Mouse (Mus musculus) left cerebral cortex, postnatal 25 days (tissue): ENCODE measurements around the gene Tbcd. TPM values are rescaled to one million over a fixed set of nuclear protein-coding genes. Genes with fewer than 3 reads are reported as not detected.
A peak's percentile ranks its signal among the peaks of the same experiment; 100 is the strongest.
"Not testable (repeated sequence)": the region's sequence is repeated elsewhere in the genome, so short reads cannot be mapped to it uniquely, and the experiment has no call there.

Experiments used
- DNase-seq, 2 experiments: peaks; one replicate each; pipeline ENCODE4 v3.0.0; 2022; ENCODE audit warnings: low spot score in 2 of 2, mixed read lengths in 1 of 2
- intact Hi-C: fragments of 180-260 bp; cut with DNase I; formaldehyde crosslinking; loops from one replicate; pipeline ENCODE4 v1.15.1; 2025
- total RNA-seq, 2 experiments: library from RNA; stranded (reverse); gene quantifications; 2 replicates each; pipeline ENCODE4 v1.2.3; 2021

The Tbcd gene
- total RNA-seq, 2 experiments from 2014 or later: 39.0 to 39.8 TPM

DNA sequence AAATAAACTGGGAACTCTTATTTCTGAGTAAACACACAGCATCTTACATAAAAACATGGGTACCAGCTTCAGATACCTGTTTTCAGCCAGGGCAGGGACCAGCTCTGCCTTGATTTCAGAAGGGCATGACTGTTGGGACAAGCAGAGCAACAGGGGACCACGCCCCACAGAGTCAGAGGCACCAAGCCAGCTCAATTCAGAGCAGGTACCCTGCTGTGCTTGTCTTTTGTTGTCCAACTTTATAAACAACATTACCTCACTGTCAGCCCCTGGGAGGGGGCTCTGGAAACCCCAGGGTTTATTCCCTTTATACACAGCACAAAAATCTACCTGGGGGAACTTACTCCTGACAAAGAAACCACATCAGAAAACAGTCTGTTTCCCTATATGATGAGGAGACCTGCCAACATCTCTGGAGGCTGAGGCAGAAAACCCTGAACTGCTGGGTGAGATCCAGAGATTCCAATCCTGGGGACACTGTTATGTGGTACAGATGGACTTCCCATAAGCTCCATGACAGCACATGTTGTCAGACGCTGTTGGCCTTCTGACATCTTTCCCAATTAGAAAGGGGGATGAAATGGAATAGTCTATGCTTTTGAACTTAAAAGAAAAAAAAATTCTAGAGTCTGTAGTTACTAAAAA is 189.9 kb downstream of the Tbcd start:
- no peak for DNase-seq
- intact Hi-C loops: no loop called here

DNA sequence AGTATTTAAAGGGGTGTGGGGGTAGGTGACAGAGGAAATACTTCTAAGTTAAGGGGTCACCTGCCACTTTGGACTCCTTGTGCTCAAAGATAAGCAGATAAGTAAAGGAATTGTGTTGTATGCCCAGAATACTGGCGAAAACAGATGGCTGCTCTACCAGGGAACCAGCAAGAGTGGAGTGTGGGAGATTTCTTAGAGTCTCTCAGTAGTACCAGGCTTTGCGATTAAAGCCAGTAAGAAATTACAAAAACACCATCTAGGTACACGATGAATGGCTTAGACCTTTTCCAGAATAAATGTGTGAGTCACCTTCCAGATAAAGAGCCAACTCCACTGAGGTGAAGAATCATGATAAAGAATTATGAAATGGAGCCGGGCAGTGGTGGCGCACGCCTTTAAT is 193.6 kb downstream of the Tbcd start:
- peak in 1 of 2 experiments; percentile 61 for DNase-seq
- intact Hi-C loops: no loop called here

DNA sequence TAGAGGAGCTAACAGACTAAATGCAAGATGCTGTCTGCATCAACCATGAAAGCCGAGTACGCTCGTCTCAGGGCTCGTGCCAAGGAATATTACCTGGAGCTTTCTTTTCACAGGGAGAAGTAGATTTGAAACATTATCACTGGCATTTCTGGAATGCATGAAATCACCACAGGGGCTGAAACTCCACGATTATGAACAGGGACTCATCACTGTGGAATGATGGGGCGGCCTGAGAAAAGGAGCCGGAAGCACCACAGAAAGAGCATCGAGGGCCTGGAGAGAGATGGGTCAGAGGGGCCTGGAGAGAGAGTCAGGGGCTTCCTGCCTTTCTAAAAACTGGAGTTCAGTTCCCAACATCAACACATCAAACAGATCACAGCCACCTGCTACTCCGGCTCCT is 195.6 kb downstream of the Tbcd start:
- intact Hi-C loops: no loop called here
- no peak for DNase-seq

DNA sequence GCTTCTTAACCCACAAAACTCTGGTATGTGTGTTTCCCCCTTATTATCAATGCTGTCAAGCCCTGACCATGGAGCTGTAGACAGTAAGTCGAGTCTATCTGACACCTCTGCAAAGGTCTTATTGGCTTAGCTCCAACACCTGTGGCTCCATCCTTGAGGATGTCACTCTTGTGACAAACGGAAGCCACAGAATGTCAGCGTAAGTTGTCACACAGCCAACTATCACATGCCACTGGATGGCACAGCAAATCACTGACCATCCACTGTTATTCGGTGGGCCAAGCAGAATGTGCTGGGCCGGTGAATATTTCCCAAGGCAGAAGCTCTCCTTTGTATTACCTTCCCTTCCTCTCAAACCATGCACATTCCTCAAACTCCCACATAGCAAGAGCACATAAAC is 196.4 kb downstream of the Tbcd start:
- no peak for DNase-seq
- intact Hi-C loops: no loop called here

DNA sequence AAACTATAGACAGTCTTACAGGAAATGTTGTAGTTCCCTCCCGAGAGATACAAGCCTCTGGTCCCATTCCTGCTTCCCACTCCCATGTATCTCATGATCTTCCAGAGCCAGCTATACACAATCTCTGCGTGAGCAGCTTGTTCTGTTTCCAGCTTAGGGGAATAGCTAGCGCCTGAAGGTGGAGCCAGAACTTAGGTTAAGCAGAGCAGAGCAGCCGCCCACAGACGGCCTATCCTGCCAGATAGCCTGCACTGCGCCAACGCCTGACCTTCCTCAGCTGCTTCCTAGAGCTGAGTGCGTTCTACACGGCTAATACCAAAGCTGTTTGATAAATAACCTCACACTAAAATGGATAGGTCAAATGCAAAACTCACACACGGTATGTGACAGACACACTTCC is 198.2 kb downstream of the Tbcd start:
- DNase-seq: peak in 1 of 2 experiments; percentile 54
- intact Hi-C loops: loop anchor here (5.0 kb wide), 1 partner anchor 157 kb away; no protein-coding TSS in a partner anchor

DNA sequence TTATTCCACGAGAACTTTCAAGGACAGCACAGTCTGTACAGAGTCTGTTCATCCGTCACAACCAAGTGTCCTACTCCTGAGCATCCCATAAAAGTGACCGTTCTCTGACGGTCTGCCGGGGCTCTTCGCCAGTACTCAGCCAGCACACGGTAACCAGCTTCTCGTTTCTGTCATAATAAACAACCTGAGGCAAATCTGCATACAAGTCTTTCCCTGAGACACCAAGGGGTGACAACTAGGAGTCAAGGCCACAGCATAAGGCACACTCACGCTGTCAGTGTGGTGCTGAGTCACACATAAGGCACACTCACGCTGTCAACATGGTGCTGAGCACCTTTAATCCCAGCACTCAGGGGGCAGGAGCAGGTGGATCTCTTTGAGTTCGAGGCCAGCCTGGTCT is 198.9 kb downstream of the Tbcd start:
- intact Hi-C loops: loop anchor here (5.0 kb wide), 1 partner anchor 157 kb away; no protein-coding TSS in a partner anchor
- DNase-seq: no peak

DNA sequence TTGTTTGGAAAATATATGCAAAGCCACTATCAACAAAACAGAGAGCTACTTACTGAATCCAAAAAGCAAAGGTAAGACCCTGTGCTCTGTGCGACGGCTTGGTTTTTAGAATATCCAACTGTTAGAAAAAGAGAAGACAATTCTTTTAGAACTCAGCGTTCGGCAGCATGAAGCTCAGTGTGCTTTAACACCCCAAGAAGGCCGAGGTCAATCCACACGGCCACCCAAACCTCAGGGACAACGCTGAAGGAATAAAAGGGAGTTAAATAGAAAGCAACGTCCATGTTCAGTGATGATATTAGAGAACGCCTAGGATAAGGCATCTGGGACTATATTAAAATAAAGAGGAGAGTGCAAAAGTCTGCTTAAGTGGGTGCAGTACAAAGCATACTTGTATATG is 199.8 kb downstream of the Tbcd start:
- intact Hi-C loops: loop anchor here (5.0 kb wide), 1 partner anchor 156 kb away; no protein-coding TSS in a partner anchor
- no peak for DNase-seq

DNA sequence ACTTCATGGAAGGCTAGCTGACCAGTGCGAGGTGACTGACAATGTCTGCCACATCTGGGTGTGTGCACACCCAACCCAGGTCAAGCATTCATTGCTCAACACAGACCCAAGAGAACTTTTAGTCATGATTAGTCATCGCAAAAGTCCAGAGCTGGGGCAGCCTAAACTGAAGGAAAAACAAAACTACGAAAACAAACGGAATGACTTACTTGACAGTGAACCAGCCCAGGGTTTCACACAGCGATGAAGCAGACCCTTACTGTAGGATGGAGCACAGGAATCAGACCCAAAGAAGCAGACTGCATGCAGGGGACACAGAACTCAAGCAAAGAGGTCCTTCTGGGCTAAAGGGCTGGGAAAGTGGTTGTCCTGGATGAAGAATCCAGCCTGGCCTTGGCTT is 200.2 kb downstream of the Tbcd start:
- no peak for DNase-seq
- intact Hi-C loops: loop anchor here (5.0 kb wide), 1 partner anchor 155 kb away; no protein-coding TSS in a partner anchor

DNA sequence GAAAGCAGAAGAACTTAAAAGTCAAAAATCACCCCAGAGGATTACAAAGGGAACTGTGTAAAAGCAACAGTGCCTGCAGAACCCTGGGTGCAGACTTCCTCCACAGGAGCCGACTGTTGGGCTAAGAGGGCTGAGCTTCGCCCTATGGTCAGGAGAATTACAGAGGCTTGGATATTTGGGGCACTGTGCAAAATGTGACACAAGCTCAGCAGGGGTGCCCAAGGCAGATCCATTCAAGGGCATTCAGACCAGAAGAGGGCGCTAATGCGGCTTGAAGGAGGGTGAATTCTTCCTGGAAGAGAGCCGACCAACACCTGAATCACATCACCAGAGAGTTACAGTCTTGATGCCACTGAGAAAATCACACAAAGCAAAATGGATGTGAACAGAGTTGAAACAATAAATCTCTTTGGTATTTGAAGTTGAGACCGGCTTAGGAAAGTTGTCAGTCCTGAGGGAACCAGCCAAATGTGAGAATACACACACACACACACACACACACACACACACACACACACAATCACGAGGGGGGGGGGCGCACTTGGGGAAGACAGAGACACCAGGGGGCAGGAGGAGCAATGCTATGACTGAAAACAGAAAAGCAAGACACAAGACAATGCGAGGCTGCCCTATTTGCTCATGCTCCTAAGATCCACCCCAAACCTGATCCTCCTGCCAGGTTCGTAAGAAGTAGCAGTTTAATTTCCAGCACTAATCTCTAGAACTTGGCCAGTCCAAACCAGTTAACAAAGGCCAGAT is 201.0 kb downstream of the Tbcd start:
- intact Hi-C loops: loop anchor here (5.0 kb wide), 1 partner anchor 155 kb away; no protein-coding TSS in a partner anchor
- DNase-seq: peak; percentile 46 to 59

DNA sequence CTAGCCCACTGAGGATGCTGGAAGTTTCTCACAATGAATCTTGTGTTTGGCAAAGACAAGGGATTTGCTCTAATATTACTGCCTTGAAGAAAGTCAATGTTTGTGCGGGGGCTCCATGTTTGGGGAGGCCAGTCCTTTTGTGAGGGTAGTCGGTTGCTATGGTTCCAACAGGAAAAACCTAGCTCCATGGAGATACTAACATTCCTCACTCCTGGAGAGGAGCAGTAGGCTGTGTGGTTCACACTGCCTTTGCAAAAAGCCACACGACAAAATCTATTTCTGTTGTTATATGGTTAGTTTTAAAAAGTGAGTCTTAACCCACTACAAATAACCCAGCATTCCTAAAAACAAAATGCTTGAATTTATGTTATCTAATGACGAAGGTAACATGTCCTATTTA is 201.9 kb downstream of the Tbcd start:
- peak in 1 of 2 experiments; percentile 72 for DNase-seq
- intact Hi-C loops: loop anchor here (1.0 to 5.0 kb wide), 2 partner anchors 50 to 154 kb away; no protein-coding TSS in a partner anchor

DNA sequence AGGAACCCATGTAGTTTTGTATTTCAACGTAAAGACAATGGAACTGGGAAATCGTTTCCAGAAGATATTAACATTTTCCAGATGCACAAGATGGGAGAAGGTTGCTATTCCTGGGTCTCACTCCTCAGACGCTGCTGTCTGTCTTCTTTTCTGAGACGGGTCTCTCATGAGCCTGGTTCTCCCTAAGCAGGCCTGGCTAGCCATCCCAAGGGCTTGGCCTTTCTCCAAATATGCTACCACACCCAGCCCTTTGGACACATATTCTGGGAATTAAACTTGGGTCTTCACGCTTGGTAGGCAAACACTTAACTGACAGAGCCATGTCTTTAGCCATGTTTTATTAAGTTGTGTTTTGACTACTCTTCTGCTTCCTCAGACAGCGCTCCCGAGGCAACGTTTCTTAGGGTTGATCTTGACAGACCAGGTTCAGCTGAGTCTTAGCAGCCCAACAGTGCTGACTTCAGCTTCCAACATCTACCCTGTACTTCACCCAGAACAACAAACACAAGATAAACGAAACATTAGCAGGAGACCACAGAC is 202.7 kb downstream of the Tbcd start:
- intact Hi-C loops: loop anchor here (1.0 to 5.0 kb wide), 2 partner anchors 49 to 153 kb away; no protein-coding TSS in a partner anchor
- no peak for DNase-seq

DNA sequence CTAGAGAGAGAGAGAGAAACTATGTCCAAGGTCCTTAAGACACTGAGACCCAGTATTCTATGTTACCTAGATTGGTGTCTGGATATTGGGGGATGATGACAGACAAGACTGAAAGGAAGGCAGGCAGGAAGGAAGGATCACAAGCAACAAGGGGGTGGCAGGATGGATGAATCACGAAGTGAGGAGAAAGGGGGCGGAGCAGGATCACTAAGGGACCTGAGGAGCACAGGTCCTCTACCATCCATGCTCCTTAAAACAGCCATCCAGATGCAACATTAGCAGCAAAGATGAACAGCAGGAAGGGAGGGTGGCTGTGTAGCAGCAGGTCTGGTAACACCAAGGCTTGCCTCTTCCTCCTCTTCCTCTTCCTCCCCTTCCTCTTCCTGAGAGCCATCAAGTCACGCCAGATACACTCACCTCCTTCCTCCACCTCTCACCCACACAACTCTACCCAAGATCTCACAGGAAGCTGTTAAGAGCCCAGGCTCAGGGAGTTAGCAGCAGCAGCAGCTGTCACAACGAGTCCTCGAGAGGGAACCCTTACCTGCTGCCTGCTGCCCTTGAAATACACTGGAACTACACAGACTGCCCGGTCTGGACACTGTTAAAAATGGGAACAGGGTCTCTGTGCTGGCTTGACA is 203.5 kb downstream of the Tbcd start:
- DNase-seq: peak in 1 of 2 experiments; percentile 28
- intact Hi-C loops: no loop called here

DNA sequence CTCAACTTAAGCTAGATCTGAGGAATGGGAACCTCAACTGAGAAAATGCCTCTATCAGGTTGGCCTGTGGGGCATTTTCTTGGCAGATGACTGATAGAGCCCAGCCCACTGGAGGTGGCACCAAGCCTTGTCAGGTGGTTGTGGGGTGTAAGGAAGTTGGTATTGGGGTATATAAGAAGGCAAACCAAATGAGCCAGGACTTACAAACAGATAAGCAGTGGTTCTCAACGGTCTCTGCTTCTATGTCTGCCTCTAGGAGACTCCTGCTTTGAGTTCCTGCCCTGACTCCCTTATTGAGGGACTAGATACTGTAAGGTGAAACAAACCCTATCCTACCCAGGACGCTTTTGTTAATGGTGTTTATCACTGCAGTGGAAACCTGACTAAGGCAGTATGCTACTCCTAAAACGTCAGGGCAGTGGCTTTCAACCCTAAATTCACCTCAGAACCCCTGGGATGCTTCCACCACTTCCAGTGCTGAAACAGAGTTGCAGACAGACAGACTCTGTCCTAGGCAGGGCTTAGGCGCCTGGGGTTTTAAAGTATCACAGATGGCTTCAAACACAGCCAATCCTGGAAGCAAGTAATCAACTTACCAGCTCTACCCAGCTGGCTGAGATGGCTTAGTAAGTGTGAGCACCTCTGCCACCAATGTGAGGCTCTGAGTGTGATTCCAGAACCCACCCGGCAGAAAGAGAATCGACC is 204.2 kb downstream of the Tbcd start:
- intact Hi-C loops: no loop called here
- DNase-seq: no peak

DNA sequence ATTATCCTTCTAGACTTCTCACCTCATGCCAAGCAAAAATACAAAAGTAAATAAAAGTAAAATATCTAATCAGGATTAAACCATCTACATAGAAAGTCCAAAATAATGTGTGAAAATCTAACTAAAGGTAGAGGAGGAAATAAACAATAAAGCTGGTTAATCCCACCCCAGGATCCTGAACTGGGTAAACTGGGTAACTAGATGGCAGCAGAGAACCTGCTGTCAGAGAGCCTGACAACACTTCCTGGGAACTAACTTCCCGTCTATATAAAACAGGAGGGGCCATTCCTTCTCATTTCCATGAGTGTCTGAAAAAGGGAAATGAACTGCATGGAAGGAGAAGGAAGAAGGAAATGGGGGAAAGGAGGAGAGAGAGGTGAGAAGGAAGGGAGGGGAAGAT is 206.4 kb downstream of the Tbcd start:
- no peak for DNase-seq
- intact Hi-C loops: no loop called here

DNA sequence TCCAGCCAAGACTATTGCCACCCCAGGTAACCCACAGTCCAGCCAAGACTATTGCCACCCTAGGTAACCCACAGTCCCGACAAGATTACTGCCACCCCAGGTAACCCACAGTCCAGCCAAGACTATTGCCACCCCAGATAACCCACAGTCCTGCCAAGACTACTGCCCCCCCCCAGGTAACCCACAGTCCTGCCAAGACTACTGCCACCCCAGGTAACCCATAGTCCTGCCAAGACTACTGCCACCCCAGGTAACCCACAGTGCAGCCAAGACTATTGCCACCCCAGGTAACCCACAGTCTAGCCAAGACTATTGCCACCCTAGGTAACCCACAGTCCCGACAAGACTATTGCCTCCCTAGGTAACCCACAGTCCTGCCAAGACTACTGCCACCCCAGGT is 208.9 kb downstream of the Tbcd start:
- DNase-seq, intact Hi-C loops: not testable (repeated sequence)

DNA sequence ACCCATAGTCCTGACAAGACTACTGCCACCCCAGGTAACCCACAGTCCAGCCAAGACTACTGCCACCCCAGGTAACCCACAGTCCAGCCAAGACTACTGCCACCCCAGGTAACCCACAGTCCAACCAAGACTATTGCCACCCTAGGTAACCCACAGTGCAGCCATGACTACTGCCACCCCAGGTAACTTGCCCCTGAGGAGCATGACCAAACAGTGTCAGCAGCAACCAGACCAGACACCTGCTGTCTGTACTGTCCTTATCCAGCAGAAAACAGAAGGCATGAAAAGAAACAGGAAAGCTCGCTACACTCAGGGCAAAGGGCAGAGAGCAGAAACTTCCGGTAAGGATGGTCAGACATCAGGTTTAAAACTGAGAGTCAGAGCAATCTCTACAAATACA is 209.4 kb downstream of the Tbcd start:
- no peak for DNase-seq
- intact Hi-C loops: no loop called here
